Mouse (Mus musculus): Measurements from ENCODE around the gene Tgm2.

- TF ChIP-seq CTCF (IDR thresholded peaks at IDR 0.05; ENCODE audit: extremely low read depth, insufficient read depth, insufficient read length, insufficient replicate concordance) (no peak), POLR2A (IDR thresholded peaks at IDR 0.05; ENCODE audit: low read depth, low read length) (no peak)
Measured at GRCm38 (mm10) chr2:158068444-158068971, 77.7 kb downstream of the Tgm2 start.
